Mouse (Mus musculus): ENCODE measurements around the gene Klra5. TPM values are rescaled to one million over a fixed set of nuclear protein-coding genes. Genes with fewer than 3 reads are reported as not detected.
"Not testable (repeated sequence)": the region's sequence is repeated elsewhere in the genome, so short reads cannot be mapped to it uniquely, and the experiment has no call there.

Klra5 gene
- not detected in 2 replicates for polyA plus RNA-seq (2012; rRNA removed)

DNA sequence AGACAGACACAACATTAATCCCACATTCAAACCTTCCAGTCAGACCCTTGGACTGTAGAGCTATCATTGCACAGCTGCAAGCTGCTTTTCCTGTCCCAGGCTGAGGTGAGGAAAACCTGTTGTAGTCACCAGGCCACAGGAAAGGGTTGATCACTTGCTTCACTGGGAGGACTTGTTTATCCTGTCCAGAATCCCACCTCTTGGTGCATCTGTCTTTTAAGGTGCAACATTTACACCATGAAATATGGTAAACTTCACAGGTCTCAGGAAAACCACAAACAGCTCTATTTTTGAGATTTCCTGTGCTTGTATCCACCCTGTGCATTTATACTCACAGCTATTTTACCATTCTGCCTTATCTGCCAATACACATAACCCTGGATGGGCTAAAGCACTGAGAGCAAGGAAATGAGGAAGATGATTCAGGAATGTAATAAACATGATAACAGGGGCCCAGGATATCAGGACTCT, at the start of gene Klra5:
Gene Klra5 (minus strand): TSS at position 175 of the 471 bp plus-strand sequence.
- not testable (repeated sequence) for DNase-seq; H3K4me1 ChIP-seq (ENCODE audit: control insufficient read depth, insufficient read depth, low read length); H3K4me3 ChIP-seq (replicated peaks; ENCODE audit: extremely low read depth, low read depth, low read length)

DNA sequence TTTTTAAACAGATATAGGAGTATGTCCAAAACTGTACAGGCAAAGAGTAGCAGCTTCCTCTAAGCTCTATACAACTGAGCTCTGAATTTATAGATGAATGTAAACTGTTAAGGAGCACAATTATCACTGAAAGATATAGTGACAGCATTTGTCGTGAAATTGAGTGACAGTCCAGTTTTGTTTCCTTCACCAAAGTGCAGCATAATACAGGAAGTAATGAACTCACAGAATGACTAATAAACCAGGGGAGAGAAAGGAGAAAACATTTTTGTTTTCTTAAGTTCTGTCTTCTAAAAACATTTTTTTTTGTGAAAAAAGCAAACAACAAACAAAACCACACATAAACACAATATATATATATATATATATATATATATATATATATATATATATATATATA, 454 bp downstream of the Klra5 start:
- no peak for TF ChIP-seq CTCF (IDR thresholded peaks at IDR 0.05; ENCODE audit: insufficient read depth, low read length)
- no peak for TF ChIP-seq POLR2A (IDR thresholded peaks at IDR 0.05; ENCODE audit: borderline replicate concordance, extremely low read depth, low read depth, low read length)
- H3K4me3 ChIP-seq (replicated peaks; ENCODE audit: extremely low read depth, low read depth, low read length): no peak overlapping the region
- no peak for DNase-seq
- H3K4me1 ChIP-seq (ENCODE audit: control insufficient read depth, insufficient read depth, low read length): no peaks in the 10 kb centered on the region
- WGBS: 59% methylated on average over 1 of the region's 1 CpGs

DNA sequence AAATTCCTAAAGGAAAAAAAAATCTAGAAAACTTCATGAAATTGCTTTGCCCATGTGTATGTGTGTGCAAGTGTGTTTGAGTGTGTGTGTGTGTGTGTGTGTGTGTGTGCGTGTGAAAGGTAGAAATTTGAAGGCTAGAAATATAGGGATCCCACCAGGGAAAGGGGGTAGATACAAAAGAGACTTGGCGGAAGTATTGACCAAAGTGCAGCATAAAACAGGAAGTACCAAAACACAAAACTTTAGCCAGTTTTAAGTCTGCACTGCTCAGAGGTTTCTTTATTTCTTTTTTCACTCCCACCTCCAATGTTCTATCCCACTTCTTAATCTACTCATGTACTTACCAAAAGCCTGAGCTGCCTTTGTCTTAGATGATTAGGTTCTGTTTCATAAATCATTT, 34.9 kb downstream of the Klra5 start:
- TF ChIP-seq CTCF (IDR thresholded peaks at IDR 0.05; ENCODE audit: insufficient read depth, low read length) (no peak), POLR2A (IDR thresholded peaks at IDR 0.05; ENCODE audit: borderline replicate concordance, extremely low read depth, low read depth, low read length) (no peak)
- 78% methylated on average over 2 of the region's 2 CpGs for WGBS
- Histone ChIP-seq H3K4me1 (ENCODE audit: control insufficient read depth, insufficient read depth, low read length) (no peaks in the 10 kb centered on the region), H3K4me3 (replicated peaks; ENCODE audit: extremely low read depth, low read depth, low read length) (no peak overlapping the region)
- DNase-seq: no peak

DNA sequence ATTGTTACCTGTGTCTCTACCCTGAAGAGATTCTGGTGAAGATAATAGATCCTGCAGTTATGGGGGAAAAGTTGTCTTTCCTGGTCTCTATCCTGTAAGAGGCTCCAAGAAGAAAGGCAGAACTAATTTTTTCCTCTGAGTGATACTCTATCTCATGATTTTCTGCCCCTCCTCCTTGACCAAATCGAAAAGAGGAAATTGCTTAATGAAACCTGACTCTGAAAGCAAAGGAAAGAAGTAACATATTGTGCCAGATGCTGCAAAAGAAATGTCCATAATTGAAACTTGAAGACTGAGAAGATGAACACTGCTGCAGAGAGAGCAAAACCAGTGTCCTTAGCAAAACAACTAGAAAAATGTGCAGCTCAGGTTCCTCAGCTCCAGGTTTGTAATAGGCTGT, 40.9 kb downstream of the Klra5 start, which contains the start of gene Klra17:
Gene Klra17 (minus strand): TSS at position 124 of the 400 bp plus-strand sequence.
- Histone ChIP-seq H3K4me1 (ENCODE audit: control insufficient read depth, insufficient read depth, low read length) (no peaks in the 10 kb centered on the region), H3K4me3 (replicated peaks; ENCODE audit: extremely low read depth, low read depth, low read length) (no peak within 1 kb of the TSS)
- TF ChIP-seq POLR2A (IDR thresholded peaks at IDR 0.05; ENCODE audit: borderline replicate concordance, extremely low read depth, low read depth, low read length) (no peak), CTCF (IDR thresholded peaks at IDR 0.05; ENCODE audit: insufficient read depth, low read length) (no peak)
- WGBS: 38% methylated on average over 1 of the region's 1 CpGs
- no peak for DNase-seq

GRCm38 (mm10) chr6:129862349-129862748, 55.1 kb downstream of the Klra5 start, which contains the start of gene Gm17631:
TSS of gene Gm17631 (plus strand) at chr6:129862649.
- H3K4me3 ChIP-seq (replicated peaks; ENCODE audit: extremely low read depth, low read depth, low read length); H3K4me1 ChIP-seq (ENCODE audit: control insufficient read depth, insufficient read depth, low read length); DNase-seq: not testable (repeated sequence)
- no CpG with 5 or more reads among the region's 3 CpGs for WGBS

Other genes with a start within 250 kb of the Klra5 start
- gene Klrc1, start 238.7 kb downstream of the Klra5 start, polyA plus RNA-seq (2012; rRNA removed): 0.68 and 0.75 TPM in 2 replicates
- not detected in 2 replicates for gene Klri1, start 200.5 kb downstream of the Klra5 start, polyA plus RNA-seq (2012; rRNA removed)
- gene Klri2, start 177.2 kb downstream of the Klra5 start, polyA plus RNA-seq (2012; rRNA removed): 0.20 and 0.28 TPM in 2 replicates
- not detected in 2 replicates for gene Gm156, start 133.4 kb downstream of the Klra5 start, polyA plus RNA-seq (2012; rRNA removed)
- gene Gm17631, start 55.0 kb downstream of the Klra5 start, polyA plus RNA-seq (2012; rRNA removed): not detected in 2 replicates
- gene Klra17, start 41.0 kb downstream of the Klra5 start, polyA plus RNA-seq (2012; rRNA removed): 0.22 TPM in 1 of 2 replicates, not detected in the other
- gene Klra6, start 109.3 kb upstream of the Klra5 start, polyA plus RNA-seq (2012; rRNA removed): not detected in 2 replicates
- 0.09 and 0.27 TPM in 2 replicates for gene Klra4, start 149.6 kb upstream of the Klra5 start, polyA plus RNA-seq (2012; rRNA removed)
- gene Klra8, start 212.2 kb upstream of the Klra5 start, polyA plus RNA-seq (2012; rRNA removed): 0.22 and 0.50 TPM in 2 replicates

All from lung, adult 2 months (tissue).